Mouse (Mus musculus) ES-E14 (cell line): ENCODE results near the gene Zbtb20.

Source experiments
- CHD2 ChIP-seq: IDR thresholded peaks from 2 replicates; pipeline ENCODE4 v1.6.1; 2014; ENCODE audit warnings: mild to moderate bottlenecking, low read depth, low read length, inconsistent platforms
- HCFC1 ChIP-seq: IDR thresholded peaks from 2 replicates; pipeline ENCODE4 v1.6.1; 2012; ENCODE audit warnings: low read length, inconsistent platforms, borderline replicate concordance; ENCODE audit not compliant: insufficient read depth
- ZNF384 ChIP-seq: IDR thresholded peaks from 2 replicates; pipeline ENCODE4 v1.6.1; 2012; ENCODE audit warnings: low read depth, low read length, inconsistent platforms

DNA sequence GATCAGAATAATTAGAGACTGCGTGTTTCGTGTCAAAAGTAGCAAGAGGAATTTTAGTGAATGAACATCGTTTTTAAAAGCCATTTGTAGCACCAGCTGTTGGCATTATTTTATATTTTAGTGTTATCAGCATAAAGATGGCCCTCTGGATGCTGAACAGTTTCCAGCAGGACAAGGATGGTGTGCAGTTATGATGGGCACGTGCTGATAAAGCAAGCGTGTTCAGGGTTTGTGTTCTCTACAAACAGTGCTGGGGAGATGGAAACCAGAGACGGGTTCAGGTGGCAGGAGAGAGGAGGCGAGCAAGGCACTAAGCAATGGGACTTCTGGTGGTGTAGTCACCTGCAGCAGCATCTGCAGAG, 534.9 kb downstream of the Zbtb20 start:
- no peak for TF ChIP-seq HCFC1
- no peak for TF ChIP-seq CHD2
- TF ChIP-seq ZNF384: no peak
